Mouse (Mus musculus): ENCODE results near the gene Fip1l1. TPM values are rescaled to one million over a fixed set of nuclear protein-coding genes. Genes with fewer than 3 reads are reported as not detected.
A peak's percentile ranks its signal among the peaks of the same experiment; 100 is the strongest.

Gene Fip1l1
- polyA plus RNA-seq, 1 experiment from 2014 or later, result 92.6 TPM

GRCm38 (mm10) chr5:74536180-74536947 lies 1.1 kb downstream of the Fip1l1 start:
- WGBS, result 35% methylated on average over 12 of the region's 12 CpGs
- ATAC-seq (ENCODE audit: insufficient read depth), result no peak
- peak overlapping the region; percentile 81 for H3K4me2 ChIP-seq
- peak overlapping the region; percentile 94; the same call in 1 of the 2 replicates for H3K27ac ChIP-seq (ENCODE audit: low read depth)
- H3K4me1 ChIP-seq (ENCODE audit: insufficient read depth), result peaks cover 7% of the 10 kb centered on the region; the same call in 1 of the 2 replicates
- no peaks in the 10 kb centered on the region for H3K27me3 ChIP-seq (ENCODE audit: insufficient read depth, low read length)
- H3K4me3 ChIP-seq (ENCODE audit: low read depth, low read length), result peak overlapping the region; percentile 86
- no peak for TF ChIP-seq CTCF (IDR thresholded peaks at IDR 0.05; ENCODE audit: low read depth)
- peaks cover 28% of the 10 kb centered on the region for H3K36me3 ChIP-seq (ENCODE audit: insufficient read depth)
- H3K9ac ChIP-seq, result peak overlapping the region; percentile 93
- DNase-seq, result no peak
- no peaks in the 10 kb centered on the region for H3K9me3 ChIP-seq (ENCODE audit: low read depth, low read length)

- H3K27ac ChIP-seq (ENCODE audit: low read depth), result no peak overlapping the region
- TF ChIP-seq CTCF (IDR thresholded peaks at IDR 0.05; ENCODE audit: low read depth), result no peak
- no peak for DNase-seq
- H3K36me3 ChIP-seq (ENCODE audit: insufficient read depth), result peaks cover 66% of the 10 kb centered on the region
- no peaks in the 10 kb centered on the region for H3K27me3 ChIP-seq (ENCODE audit: insufficient read depth, low read length)
- H3K9me3 ChIP-seq (ENCODE audit: low read depth, low read length), result no peaks in the 10 kb centered on the region
- no peak overlapping the region for H3K9ac ChIP-seq
- 92% methylated on average over 4 of the region's 4 CpGs for WGBS
- no peak overlapping the region for H3K4me2 ChIP-seq
- no peaks in the 10 kb centered on the region for H3K4me1 ChIP-seq (ENCODE audit: insufficient read depth)
- H3K4me3 ChIP-seq (ENCODE audit: low read depth, low read length), result no peak overlapping the region
- ATAC-seq (ENCODE audit: insufficient read depth), result no peak
Measured at GRCm38 (mm10) chr5:74545606-74546005, 10.4 kb downstream of the Fip1l1 start.

- Histone ChIP-seq H3K9me3 (ENCODE audit: low read depth, low read length) (no peaks in the 10 kb centered on the region), H3K4me2 (no peak overlapping the region), H3K27ac (ENCODE audit: low read depth) (no peak overlapping the region), H3K9ac (no peak overlapping the region), H3K27me3 (ENCODE audit: insufficient read depth, low read length) (no peaks in the 10 kb centered on the region), H3K4me3 (ENCODE audit: low read depth, low read length) (no peak overlapping the region), H3K36me3 (ENCODE audit: insufficient read depth) (peaks cover 63% of the 10 kb centered on the region), H3K4me1 (ENCODE audit: insufficient read depth) (no peaks in the 10 kb centered on the region)
- WGBS, result 90% methylated on average over 8 of the region's 8 CpGs
- TF ChIP-seq CTCF (IDR thresholded peaks at IDR 0.05; ENCODE audit: low read depth), result no peak
- DNase-seq, result no peak
- ATAC-seq (ENCODE audit: insufficient read depth), result no peak
Measured at GRCm38 (mm10) chr5:74549566-74549965, 14.3 kb downstream of the Fip1l1 start.

GRCm38 (mm10) chr5:74561151-74561550 lies 25.9 kb downstream of the Fip1l1 start:
- Histone ChIP-seq H3K36me3 (ENCODE audit: insufficient read depth) (peaks cover 69% of the 10 kb centered on the region), H3K4me3 (ENCODE audit: low read depth, low read length) (no peak overlapping the region), H3K9ac (no peak overlapping the region), H3K9me3 (ENCODE audit: low read depth, low read length) (no peaks in the 10 kb centered on the region), H3K27ac (ENCODE audit: low read depth) (no peak overlapping the region), H3K27me3 (ENCODE audit: insufficient read depth, low read length) (no peaks in the 10 kb centered on the region), H3K4me1 (ENCODE audit: insufficient read depth) (no peaks in the 10 kb centered on the region), H3K4me2 (no peak overlapping the region)
- WGBS, result 74% methylated on average over 1 of the region's 1 CpGs
- no peak for TF ChIP-seq CTCF (IDR thresholded peaks at IDR 0.05; ENCODE audit: low read depth)
- ATAC-seq (ENCODE audit: insufficient read depth) (no peak), DNase-seq (no peak)

GRCm38 (mm10) chr5:74571767-74572166 lies 36.5 kb downstream of the Fip1l1 start:
- Histone ChIP-seq H3K4me1 (ENCODE audit: insufficient read depth) (no peaks in the 10 kb centered on the region), H3K9me3 (ENCODE audit: low read depth, low read length) (no peaks in the 10 kb centered on the region), H3K9ac (no peak overlapping the region), H3K4me2 (no peak overlapping the region), H3K27ac (ENCODE audit: low read depth) (no peak overlapping the region), H3K36me3 (ENCODE audit: insufficient read depth) (peaks cover 53% of the 10 kb centered on the region), H3K27me3 (ENCODE audit: insufficient read depth, low read length) (no peaks in the 10 kb centered on the region), H3K4me3 (ENCODE audit: low read depth, low read length) (no peak overlapping the region)
- no peak for TF ChIP-seq CTCF (IDR thresholded peaks at IDR 0.05; ENCODE audit: low read depth)
- DNase-seq, result peak; percentile 26
- no peak for ATAC-seq (ENCODE audit: insufficient read depth)
- WGBS, result 71% methylated on average over 6 of the region's 6 CpGs

GRCm38 (mm10) chr5:74589133-74589532 lies 53.9 kb downstream of the Fip1l1 start:
- Histone ChIP-seq H3K9me3 (ENCODE audit: low read depth, low read length) (no peaks in the 10 kb centered on the region), H3K4me1 (ENCODE audit: insufficient read depth) (no peaks in the 10 kb centered on the region), H3K27ac (ENCODE audit: low read depth) (no peak overlapping the region), H3K36me3 (ENCODE audit: insufficient read depth) (peaks cover 83% of the 10 kb centered on the region), H3K4me3 (ENCODE audit: low read depth, low read length) (no peak overlapping the region), H3K27me3 (ENCODE audit: insufficient read depth, low read length) (no peaks in the 10 kb centered on the region), H3K4me2 (no peak overlapping the region), H3K9ac (no peak overlapping the region)
- ATAC-seq (ENCODE audit: insufficient read depth) (no peak), DNase-seq (no peak)
- TF ChIP-seq CTCF (IDR thresholded peaks at IDR 0.05; ENCODE audit: low read depth), result no peak
- 81% methylated on average over 7 of the region's 7 CpGs for WGBS

- peak; percentile 33 for TF ChIP-seq CTCF (IDR thresholded peaks at IDR 0.05; ENCODE audit: low read depth)
- Histone ChIP-seq H3K9me3 (ENCODE audit: low read depth, low read length) (no peaks in the 10 kb centered on the region), H3K4me3 (ENCODE audit: low read depth, low read length) (no peak overlapping the region), H3K4me2 (no peak overlapping the region), H3K27me3 (ENCODE audit: insufficient read depth, low read length) (no peaks in the 10 kb centered on the region), H3K9ac (no peak overlapping the region), H3K4me1 (ENCODE audit: insufficient read depth) (no peaks in the 10 kb centered on the region), H3K36me3 (ENCODE audit: insufficient read depth) (peaks cover 84% of the 10 kb centered on the region), H3K27ac (ENCODE audit: low read depth) (no peak overlapping the region)
- DNase-seq (peak; percentile 52), ATAC-seq (ENCODE audit: insufficient read depth) (no peak)
- 82% methylated on average over 5 of the region's 5 CpGs for WGBS
Measured at GRCm38 (mm10) chr5:74591413-74591812, 56.2 kb downstream of the Fip1l1 start.

Measured in lung, embryonic 14.5 days (tissue).